Mouse (Mus musculus) lung, postnatal 0 days (tissue): Measurements from ENCODE around the gene Prex1.

Experiments
- CTCF ChIP-seq: IDR thresholded peaks from 2 replicates; pipeline ENCODE4 v1.5.1; 2016; ENCODE audit warnings: antibody characterized with exemption, mild to moderate bottlenecking
- EP300 ChIP-seq: IDR thresholded peaks from 2 replicates; pipeline ENCODE4 v1.6.1; 2016; ENCODE audit warnings: antibody characterized with exemption, mild to moderate bottlenecking, control low read depth

DNA sequence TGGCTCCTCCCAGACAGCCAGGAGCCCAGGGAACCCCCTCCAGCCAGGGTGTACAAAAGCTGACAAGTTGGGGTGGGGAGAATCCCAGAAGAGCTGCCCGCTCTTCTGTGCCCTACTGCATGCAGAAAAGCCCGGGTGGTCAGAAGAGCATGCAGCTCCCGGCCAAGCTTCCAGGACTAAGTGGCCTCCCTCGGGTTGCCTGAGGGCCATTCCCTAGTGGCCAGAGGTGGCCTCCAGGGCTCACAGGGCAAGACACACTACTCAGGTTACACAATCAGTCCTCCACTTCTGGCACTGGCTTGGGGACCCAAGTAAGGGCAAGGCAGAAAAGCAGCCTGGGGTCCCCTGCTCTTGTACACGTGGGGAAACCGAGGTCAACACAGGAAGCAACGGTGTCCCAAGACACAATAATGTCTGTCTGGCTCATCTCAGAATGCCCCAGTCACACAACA is 1.9 kb downstream of the Prex1 start:
- TF ChIP-seq CTCF (0 out of 2 replicates have a peak, but pooled peaks have one; percentile 4), EP300 (no peak)
